Mouse (Mus musculus) heart, postnatal 0 days (tissue): ENCODE measurements around the gene Khnyn. TPM values are rescaled to one million over a fixed set of nuclear protein-coding genes. Genes with fewer than 3 reads are reported as not detected.
A peak's percentile ranks its signal among the peaks of the same experiment; 100 is the strongest.

Experiments
- ATAC-seq: fragments of 200-750 bp; cut with Nextera tagmentation; 2 replicates; pipeline ENCODE4 v1.8.0; 2017; ENCODE audit warnings: low read depth, moderate number of reproducible peaks, moderate library complexity; ENCODE audit not compliant: insufficient read depth
- DNase-seq: peaks from one replicate; pipeline ENCODE4 v3.0.0-alpha.2; 2016; ENCODE audit warnings: low spot score
- H3K27ac ChIP-seq: fragments of 300-500 bp; sonication (generic); 2 replicates; pipeline ENCODE4 v1.5.1; 2014; ENCODE audit warnings: low read depth, mild to moderate bottlenecking
- H3K27me3 ChIP-seq: fragments of 300-500 bp; sonication (generic); 2 replicates; pipeline ENCODE4 v1.6.1; 2014; ENCODE audit warnings: low read length, mixed read lengths; ENCODE audit not compliant: control insufficient read depth, insufficient read depth
- H3K36me3 ChIP-seq: fragments of 300-500 bp; sonication (generic); replicated peaks from 2 replicates; pipeline ENCODE4 v1.6.1; 2014; ENCODE audit warnings: low read length, mixed read lengths; ENCODE audit not compliant: control insufficient read depth, insufficient read depth
- H3K4me1 ChIP-seq: fragments of 300-500 bp; sonication (generic); 2 replicates; pipeline ENCODE4 v1.6.1; 2014; ENCODE audit warnings: antibody characterized with exemption; ENCODE audit not compliant: control insufficient read depth, insufficient read depth
- H3K4me2 ChIP-seq: fragments of 300-500 bp; sonication (generic); 2 replicates; pipeline ENCODE4 v1.6.1; 2014; ENCODE audit warnings: low read depth, mild to moderate bottlenecking, low read length, moderate library complexity
- H3K4me3 ChIP-seq: fragments of 300-500 bp; sonication (generic); 2 replicates; pipeline ENCODE4 v1.5.1; 2014; ENCODE audit warnings: low read depth, low read length
- H3K9ac ChIP-seq: fragments of 300-500 bp; sonication (generic); replicated peaks from 2 replicates; pipeline ENCODE4 v1.6.1; 2014; ENCODE audit warnings: low read depth, low read length, mixed read lengths
- H3K9me3 ChIP-seq: fragments of 300-500 bp; sonication (generic); replicated peaks from 2 replicates; pipeline ENCODE4 v1.6.1; 2016; ENCODE audit warnings: low read length; ENCODE audit not compliant: control insufficient read depth
- CTCF ChIP-seq: IDR thresholded peaks from 2 replicates; pipeline ENCODE4 v1.5.1; 2016; ENCODE audit warnings: antibody characterized with exemption, control low read depth, low read depth
- EP300 ChIP-seq: IDR thresholded peaks from 2 replicates; pipeline ENCODE4 v1.6.1; 2016; ENCODE audit warnings: antibody characterized with exemption, low read depth
- WGBS: fragments of 180-500 bp; shearing (Covaris S2); extraction: QIAGEN DNeasy Blood & Tissue Kit; methylation state at CpG from one replicate; pipeline ENCODE4 v1.1.7; 2014; 5-methylcytosine and 5-hydroxymethylcytosine counted together
- polyA plus RNA-seq: library from polyadenylated mRNA; unstranded; fragments of >200 nt; fragmentation: Nextera tagmentation; extraction: Ambion mirVana; gene quantifications from 2 replicates; pipeline ENCODE4 v1.2.1, GENCODE M21; 2015
- total RNA-seq: library from RNA; depleted of rRNA; stranded (reverse); fragments of >200 nt; gene quantifications from 2 replicates; pipeline ENCODE4 v1.2.3, GENCODE M21; 2014; ENCODE audit warnings: low replicate concordance; rRNA removed

Khnyn gene
- total RNA-seq (17.1 and 19.5 TPM in 2 replicates), polyA plus RNA-seq (5.0 and 5.3 TPM in 2 replicates)

DNA sequence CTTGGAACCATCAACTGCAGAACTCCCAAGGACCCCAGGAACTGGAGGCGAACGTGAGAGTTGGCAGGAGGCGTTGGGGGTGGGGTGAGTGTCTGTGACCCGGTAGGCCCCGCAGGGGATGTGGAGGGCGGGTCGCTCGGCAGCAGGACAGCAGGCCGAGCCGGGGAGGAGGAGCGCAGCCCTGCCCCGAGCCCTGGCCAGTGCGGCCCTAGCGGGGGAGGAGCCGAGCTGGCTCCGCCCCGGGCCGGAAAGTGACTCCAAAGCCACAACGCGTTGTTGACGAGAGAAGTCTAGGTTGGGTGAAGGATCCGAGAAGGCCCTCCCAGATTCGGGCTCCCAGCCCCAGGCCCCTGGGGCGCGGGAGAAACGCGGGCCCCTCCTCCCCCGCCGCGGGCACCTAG, at the start of gene Khnyn:
Khnyn (plus strand) TSS at position 235 of the 401 bp plus-strand sequence.
- under 1% methylated on average over 24 of the region's 30 CpGs for WGBS
- peaks cover 34% of the 10 kb centered on the region for H3K36me3 ChIP-seq
- H3K27me3 ChIP-seq, result no peaks in the 10 kb centered on the region
- ATAC-seq, result peak; percentile 95
- H3K4me2 ChIP-seq, result peak within 1 kb of the TSS; percentile 86
- H3K27ac ChIP-seq, result peak within 1 kb of the TSS; percentile 92
- no peak for TF ChIP-seq CTCF
- TF ChIP-seq EP300, result peak; percentile 42; the same call in 1 of the 2 replicates
- no peaks in the 10 kb centered on the region for H3K9me3 ChIP-seq
- peak; percentile 93 for DNase-seq
- H3K9ac ChIP-seq, result peak within 1 kb of the TSS; percentile 85
- H3K4me3 ChIP-seq, result peak within 1 kb of the TSS; percentile 83
- peaks cover 13% of the 10 kb centered on the region; the same call in 1 of the 2 replicates for H3K4me1 ChIP-seq

DNA sequence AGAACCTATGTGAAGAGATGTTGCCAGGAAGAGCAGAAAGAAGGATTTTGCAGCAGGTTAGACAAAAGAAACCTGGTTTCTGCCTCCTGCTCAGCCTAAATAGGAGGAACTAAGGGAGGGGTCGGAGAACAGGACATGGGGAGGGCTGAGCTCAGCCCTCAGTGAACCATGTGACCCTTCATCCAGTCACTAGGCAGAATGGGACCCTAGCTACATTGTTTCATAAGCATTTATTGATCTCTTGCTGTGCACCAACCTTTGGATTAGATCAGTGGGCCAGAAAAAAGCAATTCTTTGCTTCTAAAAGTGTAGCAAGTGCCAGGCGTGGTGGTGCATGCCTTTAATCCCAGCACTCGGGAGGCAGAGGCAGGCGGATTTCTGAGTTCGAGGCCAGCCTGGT, 46.4 kb upstream of the Khnyn start:
- ATAC-seq (no peak), DNase-seq (no peak)
- Histone ChIP-seq H3K9ac (no peak overlapping the region), H3K36me3 (no peaks in the 10 kb centered on the region), H3K9me3 (no peaks in the 10 kb centered on the region), H3K4me3 (no peak overlapping the region), H3K4me1 (0 out of 2 replicates have a peak, but pooled peaks cover 4% of the 10 kb centered on the region), H3K27me3 (no peaks in the 10 kb centered on the region), H3K27ac (no peak overlapping the region), H3K4me2 (no peak overlapping the region)
- WGBS, result 85% methylated on average over 4 of the region's 5 CpGs
- TF ChIP-seq EP300, result no peak

DNA sequence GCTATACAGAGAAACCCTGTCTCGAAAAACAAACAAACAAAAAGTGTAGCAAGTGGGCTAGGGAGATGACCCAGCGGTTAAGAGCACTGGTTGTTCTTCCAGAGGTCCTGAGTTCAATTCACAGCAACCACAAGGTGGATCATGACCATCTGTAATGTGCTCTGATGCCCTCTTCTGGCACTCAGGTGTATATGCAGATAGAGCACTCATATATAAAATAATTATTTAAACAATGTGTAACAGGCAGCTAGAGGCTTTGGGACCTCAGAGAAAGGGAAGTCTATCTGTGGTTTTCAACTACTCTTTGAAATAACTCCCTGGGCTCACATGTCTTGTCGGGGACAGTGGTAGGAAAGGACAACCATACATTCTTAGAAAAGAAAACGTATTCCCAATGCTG, 46.0 kb upstream of the Khnyn start:
- no peak overlapping the region for H3K9ac ChIP-seq
- no peak overlapping the region for H3K4me2 ChIP-seq
- H3K36me3 ChIP-seq, result no peaks in the 10 kb centered on the region
- ATAC-seq (no peak), DNase-seq (no peak)
- 0 out of 2 replicates have a peak, but pooled peaks cover 4% of the 10 kb centered on the region for H3K4me1 ChIP-seq
- H3K27ac ChIP-seq, result no peak overlapping the region
- no peak overlapping the region for H3K4me3 ChIP-seq
- no peaks in the 10 kb centered on the region for H3K9me3 ChIP-seq
- H3K27me3 ChIP-seq, result no peaks in the 10 kb centered on the region
- TF ChIP-seq CTCF (peak; percentile 24; the same call in 1 of the 2 replicates), EP300 (no peak)
- WGBS, result 82% methylated on average over 4 of the region's 4 CpGs

DNA sequence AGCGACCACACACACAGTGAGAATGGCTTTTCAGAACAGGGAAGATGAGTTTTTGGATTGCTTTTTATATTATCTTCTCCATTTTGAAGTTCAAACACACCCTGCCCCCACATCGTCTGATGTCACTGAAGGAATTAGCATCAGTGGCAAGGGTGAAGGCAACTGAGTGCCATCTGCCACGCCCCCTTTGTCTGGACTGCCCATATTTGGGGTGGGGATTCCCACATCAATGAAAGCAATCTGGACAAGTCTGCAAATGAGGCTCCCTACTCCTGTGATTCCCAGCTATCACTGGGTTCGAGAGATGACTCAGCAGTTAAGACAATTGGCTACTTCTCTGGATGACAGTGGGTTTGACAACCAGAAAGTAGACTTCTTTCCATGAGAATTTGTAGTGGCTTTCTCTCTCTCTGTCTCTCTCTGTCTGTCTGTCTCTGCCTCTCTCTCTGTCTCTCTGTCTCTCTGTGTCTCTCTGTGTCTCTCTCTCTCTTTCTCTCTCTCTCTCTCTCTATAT, 43.8 kb upstream of the Khnyn start:
- no peak overlapping the region for H3K4me2 ChIP-seq
- no peaks in the 10 kb centered on the region for H3K4me1 ChIP-seq
- no peak for TF ChIP-seq EP300
- TF ChIP-seq CTCF, result no peak
- no peaks in the 10 kb centered on the region for H3K9me3 ChIP-seq
- no peak overlapping the region for H3K9ac ChIP-seq
- no peak overlapping the region for H3K27ac ChIP-seq
- no peak overlapping the region for H3K4me3 ChIP-seq
- ATAC-seq (no peak), DNase-seq (no peak)
- H3K27me3 ChIP-seq, result no peaks in the 10 kb centered on the region
- 65% methylated on average over 4 of the region's 4 CpGs for WGBS
- no peaks in the 10 kb centered on the region for H3K36me3 ChIP-seq

DNA sequence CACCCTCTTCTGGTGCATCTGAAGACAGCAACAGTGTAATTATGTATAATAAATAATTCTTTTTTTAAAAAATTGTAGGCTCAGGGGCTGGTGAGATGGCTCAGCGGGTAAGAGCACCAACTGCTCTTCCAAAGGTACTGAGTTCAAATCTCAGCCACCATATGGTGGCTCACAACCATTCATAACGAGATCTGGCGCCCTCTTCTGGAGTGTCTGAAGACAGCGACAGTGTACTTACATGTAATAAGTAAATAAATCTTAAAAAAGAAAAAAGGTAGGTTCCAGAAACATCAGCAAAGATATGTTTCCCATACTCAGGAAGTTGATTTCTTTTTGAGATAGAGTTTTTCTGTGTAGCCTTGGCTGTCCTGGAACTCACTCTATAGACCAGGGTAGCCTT, 42.0 kb upstream of the Khnyn start:
- Histone ChIP-seq H3K4me2 (no peak overlapping the region), H3K36me3 (no peaks in the 10 kb centered on the region), H3K27me3 (no peaks in the 10 kb centered on the region), H3K27ac (no peak overlapping the region), H3K4me3 (no peak overlapping the region), H3K4me1 (no peaks in the 10 kb centered on the region), H3K9me3 (no peaks in the 10 kb centered on the region), H3K9ac (no peak overlapping the region)
- TF ChIP-seq EP300, result no peak
- 0 out of 2 replicates have a peak, but pooled peaks have one; percentile 9 for TF ChIP-seq CTCF
- 72% methylated on average over 4 of the region's 4 CpGs for WGBS
- DNase-seq (no peak), ATAC-seq (no peak)
